Mouse (Mus musculus) brain, adult 2 months (tissue): ENCODE results near the gene Gpr179.
"Not testable (repeated sequence)": the region's sequence is repeated elsewhere in the genome, so short reads cannot be mapped to it uniquely, and the experiment has no call there.

Experiments
- DNase-seq: peaks from one replicate; pipeline ENCODE4 v3.0.0; 2011; ENCODE audit warnings: low read depth, low spot score

The Gpr179 gene

DNA sequence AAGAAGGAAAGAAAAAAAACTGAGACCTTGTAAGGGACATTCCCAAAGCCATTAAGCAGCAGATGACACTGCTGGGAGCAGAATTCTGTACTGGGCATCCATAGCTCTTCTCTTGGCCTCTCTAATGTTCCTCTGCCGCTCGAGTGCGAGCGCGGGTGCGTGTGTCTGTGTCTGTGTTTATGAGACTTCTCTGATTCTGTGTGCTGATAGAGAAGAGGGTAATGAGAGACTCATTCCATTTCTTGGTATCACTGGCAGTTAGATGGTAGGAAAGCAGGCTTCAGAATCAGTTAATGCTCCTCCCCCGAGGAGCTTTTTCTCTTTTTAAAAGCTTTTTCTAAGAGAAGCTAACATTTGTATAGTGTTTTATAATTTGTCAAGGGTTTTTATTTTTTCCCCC, 3.4 kb upstream of the Gpr179 start:
- DNase-seq: no peak

DNA sequence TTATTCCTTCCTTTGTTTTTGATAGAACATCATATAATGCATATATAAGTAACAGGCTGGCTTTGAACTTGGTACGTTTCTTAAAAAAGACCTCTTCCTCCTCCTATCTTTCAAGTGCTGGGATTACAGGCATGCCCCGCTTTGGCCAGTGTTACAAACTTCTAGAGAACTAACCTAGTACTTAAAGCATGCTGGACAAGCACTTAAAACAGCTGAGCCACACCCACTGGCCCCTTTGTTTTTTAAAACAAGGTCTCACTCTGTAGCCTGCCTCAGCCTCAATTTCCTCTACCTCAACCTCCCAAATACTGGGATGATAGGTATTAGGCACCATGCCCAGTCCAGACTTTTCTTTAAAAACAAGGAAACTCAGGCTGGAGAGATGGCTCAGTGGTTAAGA, 2.8 kb upstream of the Gpr179 start:
- DNase-seq: no peak

DNA sequence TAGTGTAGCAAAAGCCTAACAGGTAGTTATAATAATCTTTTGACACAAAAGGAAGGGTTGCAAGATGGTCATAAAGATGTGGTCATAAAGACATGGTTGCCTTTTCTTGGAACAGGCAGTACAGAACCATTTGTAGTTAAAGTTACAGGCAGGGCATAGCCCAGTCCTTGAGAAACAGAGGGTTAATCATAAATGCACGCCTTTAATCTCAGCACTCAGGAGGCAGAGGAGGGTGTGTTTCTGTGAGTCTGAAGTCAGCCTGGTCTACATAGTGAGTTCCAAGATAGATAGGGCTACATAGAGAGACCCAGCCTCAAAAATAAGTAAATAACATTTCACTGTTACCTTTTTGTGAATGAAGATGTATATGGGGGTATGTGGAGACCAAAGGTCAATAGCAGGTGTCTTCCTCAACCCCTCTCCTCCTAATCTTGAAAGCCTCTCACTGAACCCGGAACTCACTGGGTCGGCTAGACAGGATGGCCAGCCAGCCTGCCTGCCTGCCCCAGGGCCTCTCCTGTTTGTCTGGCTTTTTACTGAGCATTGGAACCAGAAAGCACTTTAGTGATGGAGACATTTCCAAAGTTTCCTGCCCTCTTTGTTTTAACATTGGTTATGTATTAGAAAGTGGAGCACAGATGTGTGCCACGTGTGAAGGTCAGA, 1.2 kb upstream of the Gpr179 start:
- DNase-seq: no peak

DNA sequence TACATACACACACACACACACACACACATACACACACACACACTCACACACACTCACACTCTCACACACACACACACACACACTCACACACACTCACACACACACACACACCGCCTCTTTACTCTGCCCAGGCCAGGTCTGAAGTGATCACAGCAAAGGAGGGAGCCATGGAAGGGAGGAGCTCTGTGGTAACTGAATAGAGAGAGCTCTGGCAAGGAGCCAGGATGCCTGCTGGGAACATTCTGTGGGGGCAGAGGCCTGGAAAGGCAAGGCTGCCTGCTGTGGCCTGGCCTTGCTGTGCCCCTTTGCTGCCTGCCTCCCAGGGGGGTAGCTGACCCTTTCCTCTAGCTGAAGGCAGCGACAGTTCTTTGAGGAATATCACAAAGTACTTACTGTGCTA, 1.8 kb downstream of the Gpr179 start:
- peak; percentile 81 for DNase-seq

DNA sequence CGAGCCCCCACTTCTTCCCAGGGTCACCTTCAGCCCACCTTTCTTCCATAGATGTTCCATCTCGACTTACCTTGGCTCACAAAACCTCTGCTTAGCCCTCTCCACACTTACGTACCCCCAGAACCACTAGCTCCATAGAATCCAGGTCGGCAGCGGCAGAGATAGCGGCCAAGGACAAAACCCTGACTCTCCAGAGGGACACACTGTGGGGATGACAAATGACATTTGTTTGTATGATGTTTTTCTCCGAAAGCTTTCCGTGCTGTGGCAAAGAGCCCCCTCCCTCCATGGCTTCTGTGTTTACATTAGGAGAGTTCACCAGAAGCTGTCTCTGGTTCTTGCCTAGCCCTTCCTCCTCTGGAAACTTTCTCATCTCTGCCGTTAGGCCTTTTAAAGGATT, 4.6 kb downstream of the Gpr179 start:
- no peak for DNase-seq

DNA sequence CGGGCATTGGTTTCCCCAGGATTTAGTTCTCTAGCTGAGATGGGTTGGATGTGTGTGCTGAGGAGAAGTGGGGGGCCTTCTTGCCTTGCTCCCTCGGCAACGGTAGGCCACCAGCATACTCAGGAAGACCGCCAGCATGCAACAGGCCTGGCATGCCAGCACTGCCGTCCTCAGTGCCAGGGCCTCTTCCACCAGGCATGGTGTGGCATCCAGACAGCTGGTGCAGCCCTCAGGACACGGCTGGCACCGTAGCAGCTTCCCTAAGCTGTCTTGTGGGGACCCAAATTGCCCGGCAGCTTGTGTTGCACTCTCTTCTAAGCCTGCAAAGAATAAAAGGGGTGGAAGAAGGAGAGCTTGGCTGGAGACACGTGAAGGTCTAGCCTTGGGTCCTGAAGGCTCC, 5.5 kb downstream of the Gpr179 start:
- DNase-seq: peak; percentile 77

DNA sequence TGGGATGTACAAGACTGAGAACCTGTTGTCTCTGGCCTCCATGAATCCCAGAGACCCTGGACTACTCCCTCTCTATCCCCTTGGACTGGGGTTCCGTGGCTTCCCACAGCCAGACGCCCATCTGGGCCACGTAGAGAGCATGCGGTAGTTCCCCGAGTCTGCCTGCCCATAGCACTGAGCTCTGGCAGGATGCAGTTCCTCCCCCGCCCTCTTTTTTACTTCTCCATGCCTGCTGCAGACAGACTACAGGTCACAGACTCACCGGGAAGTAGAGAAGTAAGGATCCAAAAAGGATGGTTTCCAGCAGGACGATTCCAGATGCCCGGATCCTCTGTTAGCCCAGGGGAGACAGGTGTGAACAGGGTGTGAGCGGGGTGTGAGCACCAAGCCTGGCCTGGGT, 6.4 kb downstream of the Gpr179 start:
- DNase-seq: no peak

DNA sequence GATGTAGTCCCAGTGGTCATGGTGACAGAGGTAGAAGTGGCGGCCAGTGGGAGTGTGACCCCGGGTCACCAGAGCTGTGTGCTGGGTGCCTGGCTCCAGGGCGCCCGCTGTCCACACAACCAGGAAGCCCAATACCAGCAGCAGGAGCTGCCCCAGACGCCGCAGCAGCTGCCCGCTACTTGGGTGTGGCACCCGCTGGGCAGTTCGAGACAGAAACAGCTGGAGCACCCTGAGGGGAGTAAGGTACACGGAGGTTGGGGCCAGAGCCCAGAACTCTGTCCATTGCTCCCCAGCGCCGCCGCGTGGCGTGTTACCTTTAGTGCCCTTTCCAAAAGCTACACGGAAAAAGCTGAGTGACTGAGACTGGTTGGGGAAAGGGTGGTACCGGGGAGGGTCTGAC, 8.3 kb downstream of the Gpr179 start:
- no peak for DNase-seq

DNA sequence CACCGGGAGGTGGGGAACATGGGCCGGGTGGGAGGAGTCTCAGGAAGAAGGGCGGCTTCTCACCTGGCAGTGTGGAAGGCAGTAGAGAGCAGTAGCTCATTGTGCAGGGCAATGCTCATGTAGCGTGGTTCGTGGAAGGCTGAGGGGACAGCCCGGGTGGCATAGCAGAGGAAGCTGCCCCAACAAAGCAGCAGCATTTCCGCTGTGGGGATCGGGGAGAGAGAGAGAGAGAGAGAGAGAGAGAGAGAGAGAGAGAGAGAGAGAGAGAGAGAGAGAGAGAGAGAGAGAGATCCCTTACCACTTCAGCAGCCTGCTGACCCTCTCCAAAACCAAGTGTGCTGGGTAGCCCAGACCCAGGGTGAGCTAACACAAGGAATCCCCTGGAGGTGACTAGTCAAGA, 8.7 kb downstream of the Gpr179 start:
- DNase-seq: no peak

DNA sequence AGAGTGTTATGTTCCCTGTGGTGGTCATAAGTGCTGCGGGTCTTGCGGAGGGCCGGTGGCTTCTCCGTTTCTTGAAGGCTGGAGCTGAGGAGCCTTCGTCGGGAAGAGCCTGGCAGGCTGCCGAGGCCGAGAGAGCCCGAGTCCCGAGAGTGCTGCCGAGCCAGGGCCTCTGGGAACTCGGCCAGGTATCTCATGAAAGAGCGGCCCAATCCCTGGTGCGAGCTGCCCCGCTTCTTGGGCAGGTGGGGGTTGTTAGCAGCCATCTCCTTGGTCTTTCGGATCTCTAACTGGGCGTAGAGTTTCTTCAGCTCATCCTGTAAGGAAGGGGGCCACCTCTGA, 12.9 kb downstream of the Gpr179 start:
- DNase-seq: peak; percentile 69

DNA sequence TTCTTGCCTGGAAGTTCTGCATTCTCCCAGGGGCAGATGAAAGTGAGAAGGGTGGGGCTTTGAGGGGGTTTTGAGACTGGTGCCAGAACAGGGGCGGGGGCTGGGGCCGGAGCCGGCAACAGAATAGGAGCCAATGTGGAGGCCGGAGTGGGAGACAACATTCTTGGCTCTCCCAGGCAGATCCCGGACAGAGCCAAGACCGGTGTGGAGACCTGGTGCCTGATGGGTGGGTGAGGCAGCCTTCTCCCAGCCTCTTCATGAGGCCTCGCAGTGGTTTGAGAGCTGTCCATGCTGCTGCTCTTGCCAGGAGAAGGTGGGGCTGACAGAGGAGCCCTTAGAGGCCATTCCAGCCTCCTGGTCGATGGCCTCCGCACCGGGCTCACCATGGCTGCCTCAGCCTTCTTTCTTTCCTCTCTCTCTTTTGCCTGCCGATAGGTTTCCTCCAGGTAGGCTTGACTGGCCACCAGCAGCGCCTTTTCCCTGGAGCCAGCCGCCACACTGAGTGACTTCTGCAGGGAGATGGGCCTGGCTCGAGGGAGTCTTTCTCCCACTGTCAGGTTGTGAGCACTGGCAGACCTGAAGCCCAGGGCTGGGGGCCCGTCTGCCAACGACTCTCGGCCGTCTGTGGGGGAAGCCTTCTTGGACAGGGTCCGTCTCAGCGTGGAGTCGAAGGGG, 13.4 kb downstream of the Gpr179 start:
- no peak for DNase-seq

DNA sequence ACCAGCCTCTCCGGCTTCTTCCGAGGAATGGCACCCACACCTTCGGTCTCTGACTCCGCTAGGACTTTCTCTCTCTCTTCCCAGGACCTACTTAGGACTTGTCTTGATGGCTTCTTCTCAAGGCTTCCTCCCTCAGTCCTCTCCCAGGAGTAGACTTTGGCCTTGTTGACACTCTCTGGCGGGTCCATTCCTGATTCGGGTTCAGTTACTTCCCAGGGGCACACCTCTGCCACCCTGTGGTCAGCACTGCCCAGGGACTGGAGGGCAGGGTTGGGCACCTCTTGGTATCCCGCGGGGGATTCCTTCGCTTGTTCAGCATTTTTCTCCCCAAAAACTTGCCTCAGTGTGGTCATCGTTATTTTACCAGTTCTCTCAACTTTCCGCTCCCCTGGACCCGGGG, 14.5 kb downstream of the Gpr179 start:
- DNase-seq: no peak

DNA sequence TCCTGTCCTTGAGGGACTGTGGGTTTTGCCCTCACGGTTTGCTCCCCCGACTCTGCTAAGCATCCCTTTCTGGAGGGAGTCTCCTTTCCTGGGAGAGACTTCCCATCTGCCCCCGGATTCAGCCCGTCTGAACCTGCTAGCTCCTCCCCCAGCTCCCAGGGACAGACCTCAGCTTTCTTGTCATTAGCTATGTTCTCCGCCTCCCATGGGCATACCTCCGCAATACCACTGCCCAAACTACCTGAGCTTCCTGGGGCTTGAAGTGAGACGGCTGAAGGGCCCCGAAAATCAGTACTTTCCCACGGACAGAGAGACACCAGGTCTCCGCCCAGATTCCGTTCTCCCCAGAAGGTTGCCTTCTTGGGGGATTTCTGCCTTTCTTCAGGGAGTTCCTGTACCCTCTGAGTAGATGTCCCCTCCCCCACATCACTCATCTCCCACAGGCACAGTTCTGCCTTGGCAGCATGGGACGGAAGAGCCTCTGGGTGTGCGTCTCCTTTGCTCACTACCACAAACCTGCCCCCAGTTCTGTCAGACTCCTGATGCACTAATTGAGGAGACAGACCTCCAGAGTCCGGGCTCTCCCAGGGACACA, 15.0 kb downstream of the Gpr179 start:
- DNase-seq: no peak

DNA sequence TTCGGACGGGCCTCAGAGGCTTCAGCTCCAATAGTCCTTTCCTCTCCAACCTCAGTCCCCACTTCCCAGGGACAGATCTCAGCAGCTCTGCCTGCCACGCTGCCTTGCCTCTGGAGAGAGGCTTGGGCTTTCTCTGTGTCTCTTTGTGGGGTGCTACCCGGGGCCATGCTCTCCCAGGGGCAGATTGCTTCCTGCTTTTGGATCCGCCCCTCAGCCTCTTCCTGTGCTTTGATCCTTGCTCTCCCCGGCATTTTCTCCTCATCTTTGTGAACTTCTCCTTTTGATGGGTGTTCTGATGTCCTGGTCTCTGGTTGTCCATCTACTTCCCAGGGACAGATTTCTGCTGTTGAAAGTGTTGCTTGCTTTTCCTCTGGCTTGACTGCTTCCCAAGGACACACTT, 15.6 kb downstream of the Gpr179 start:
- no peak for DNase-seq

DNA sequence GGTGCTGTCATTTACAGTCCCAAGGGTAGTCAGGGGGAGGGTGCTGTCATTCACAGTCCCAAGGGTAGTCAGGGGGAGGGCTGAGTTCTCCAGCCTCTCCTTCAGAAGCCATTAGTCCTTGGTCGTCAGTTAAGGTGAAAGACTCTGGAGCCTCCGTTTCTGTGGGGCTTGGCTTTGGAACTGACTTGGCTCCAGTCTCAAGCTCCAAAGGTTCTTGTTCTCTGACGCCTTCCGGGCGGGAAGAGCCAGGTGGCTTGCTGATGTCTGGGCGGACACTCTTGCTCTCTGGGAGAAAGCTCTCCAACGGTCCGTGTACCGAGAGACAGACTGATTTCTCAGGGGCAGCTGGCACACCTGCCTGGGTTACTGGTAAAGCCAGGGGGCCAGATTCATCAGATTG, 17.5 kb downstream of the Gpr179 start:
- no peak for DNase-seq

DNA sequence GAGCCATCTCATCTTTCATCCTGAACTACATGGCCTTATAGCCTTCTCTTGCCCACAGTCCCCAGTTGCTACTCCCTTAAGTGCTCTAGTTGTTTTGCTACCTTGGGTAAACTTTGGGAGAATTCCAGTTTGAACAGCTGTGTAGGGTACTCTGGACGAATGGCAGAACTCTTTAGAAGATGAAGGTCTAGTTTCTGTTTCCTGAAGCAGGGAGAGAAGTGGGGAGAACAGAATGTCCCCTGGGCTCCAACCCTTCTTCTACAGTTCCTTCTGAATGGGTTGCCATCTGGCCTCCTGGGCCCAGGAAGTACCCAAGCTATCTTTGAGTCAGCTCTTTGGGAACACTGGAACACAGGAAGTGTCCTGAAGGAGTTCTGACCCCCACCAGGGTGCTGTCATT, 18.0 kb downstream of the Gpr179 start:
- DNase-seq: no peak

DNA sequence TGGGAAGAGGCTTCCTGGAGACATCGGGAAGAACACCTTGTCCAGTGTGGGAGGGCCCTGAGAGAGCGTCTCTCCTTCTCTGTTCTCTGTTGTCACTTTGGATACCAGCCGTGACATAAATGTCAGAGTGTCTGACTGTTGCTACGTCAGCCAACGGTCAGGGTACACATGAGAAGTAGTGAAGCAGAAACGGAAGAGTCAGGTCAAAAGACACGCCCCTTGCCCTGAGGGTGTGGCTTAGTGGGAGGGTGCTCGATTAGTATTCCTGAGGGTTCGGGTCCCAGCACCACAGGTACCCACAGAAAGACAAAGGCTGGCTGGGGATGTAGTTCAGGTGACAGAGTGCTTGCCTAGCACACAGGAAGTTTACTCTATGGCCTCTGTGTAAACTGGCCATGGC, 18.8 kb downstream of the Gpr179 start:
- DNase-seq: no peak

DNA sequence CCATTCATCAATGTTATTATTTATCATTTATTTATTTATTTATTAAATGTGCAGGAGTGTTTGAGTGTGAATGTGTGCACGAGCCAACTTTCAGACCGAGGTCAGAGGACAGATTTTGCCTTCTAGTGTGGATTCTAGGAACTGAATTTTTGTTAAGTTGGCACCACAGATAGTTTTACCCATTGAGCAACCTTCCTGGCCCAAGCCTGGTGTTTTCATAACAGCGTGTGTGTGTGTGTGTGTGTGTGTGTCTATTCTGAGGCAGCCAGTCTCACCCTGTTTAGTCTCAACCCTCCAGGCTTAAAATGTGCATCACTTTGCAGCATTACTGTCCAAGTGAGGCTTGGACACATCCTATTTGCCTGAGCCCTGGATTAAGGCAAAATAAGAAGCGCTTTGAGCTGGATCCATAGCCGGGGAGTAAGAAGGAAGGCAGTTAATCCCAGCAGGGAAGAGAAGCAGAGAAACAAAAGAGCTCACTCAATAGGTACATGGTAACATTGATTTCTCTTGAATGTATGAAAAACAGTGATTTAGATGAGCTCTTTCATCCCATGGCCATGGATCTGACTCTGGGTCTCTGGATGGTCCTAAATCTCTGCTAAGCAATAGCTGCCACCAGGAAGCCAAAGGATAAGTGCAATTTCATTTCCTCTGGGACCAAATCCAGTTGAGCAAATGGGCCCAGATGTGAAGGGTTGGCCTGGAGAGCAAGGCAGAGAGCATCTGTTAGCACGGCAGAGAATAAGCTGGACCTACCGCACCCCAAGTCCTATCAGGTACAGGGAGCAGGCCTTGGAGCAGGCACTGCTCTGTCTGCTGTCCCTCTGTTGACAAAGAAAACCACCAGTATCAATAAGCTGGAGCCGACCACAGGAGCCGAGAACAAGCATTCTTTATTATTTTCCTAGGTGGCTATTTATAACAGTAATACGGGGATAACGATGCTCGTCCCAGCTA, 20.4 kb downstream of the Gpr179 start:
- DNase-seq: no peak

DNA sequence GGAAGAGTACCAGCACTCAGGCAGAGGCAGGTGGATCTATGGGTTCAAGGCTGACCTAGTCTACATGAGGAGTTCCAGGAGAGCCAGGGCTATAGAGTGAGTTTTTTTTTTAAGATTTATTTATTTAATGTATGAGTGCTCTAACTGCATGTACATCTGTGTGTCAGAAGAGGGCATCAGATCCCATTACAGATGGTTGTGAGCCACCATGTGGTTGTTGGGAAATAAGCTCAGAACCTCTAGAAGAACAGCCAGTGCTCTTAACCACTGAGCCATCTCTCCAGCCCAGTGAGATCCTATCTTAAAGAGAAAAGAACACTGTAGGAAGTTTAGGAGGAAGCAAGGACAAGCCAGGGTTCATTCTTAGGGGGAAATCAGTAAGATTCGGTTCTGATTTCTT, 21.6 kb downstream of the Gpr179 start:
- DNase-seq: no peak

DNA sequence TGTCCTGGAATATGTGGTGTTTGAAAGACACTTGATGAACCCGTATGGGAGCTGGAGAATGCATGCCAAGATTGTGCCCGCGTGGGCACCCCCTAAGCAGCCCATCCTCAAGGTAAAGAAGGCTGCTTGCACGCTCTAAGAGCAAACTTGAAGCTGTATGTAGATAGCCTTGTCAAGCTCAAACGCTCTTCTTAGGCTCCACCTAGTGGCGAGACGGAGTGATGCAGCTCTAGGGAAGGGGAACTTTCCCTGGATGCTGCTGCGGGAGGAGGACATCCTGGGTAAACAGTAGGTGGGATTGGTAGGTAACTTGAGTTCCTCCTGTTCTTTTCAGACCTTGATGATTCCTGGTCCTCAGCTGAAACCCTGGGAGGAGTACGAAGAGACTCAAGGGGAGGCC, 23.7 kb downstream of the Gpr179 start:
- DNase-seq: peak; percentile 83

DNA sequence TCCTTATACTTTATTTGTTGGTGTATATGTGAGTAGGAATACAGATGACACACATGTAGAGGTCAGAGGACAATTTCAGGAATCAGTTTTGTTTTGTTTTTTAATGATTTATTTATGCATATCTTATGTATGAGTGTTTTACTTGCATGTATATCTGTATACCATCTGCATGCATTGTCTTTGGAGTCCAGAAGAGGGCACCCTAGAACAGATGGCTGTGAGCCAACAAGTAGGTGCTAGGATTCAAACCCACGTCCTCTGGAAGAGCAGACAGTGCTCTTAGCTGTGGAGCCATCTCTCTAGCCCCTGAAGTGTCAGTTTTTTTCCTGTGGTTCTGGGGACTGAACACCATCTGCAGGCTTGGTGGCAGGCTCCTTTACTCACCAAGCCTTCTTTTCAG, 26.7 kb downstream of the Gpr179 start:
- no peak for DNase-seq

DNA sequence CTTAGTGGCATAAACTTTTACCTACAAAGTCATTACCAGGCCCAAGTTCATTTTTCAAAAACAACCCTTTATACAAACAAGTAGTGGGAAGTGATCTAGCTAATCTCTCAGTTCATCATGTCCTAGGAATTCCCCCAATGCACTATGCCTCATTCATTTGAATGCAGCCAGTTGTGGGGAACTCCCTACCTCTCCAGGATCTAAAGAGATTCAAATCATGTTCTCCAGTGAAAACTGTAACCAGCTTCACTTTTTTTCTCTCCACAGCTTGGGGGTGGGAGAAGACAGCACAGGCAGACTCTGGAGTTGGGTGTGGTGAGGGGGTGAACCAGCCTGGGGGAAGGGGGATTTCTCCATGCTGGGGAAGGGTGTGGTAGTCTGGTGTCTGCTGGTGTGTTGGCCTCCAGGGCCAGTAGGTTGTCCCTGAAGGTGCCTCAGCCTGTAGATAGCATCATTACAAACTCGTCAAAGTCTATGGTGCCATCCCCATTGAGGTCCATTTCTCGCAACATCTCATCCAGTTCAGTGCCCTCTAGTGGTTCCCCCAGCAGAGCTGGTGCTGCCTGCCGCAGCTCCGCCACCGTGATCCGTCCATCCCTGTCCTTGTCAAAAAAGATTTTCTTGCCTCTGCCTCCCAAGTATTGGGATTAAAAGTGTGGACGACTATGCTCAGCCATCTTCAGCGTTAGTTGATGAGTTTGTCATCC, 29.8 kb downstream of the Gpr179 start:
- DNase-seq: not testable (repeated sequence)
